Mouse (Mus musculus) kidney, postnatal 14 days (tissue): ENCODE results near the gene Hdac4.

ENCODE experiments used
- DNase-seq: peaks from one replicate; pipeline ENCODE4 v3.0.0; 2022; ENCODE audit warnings: mixed read lengths

Gene Hdac4

DNA sequence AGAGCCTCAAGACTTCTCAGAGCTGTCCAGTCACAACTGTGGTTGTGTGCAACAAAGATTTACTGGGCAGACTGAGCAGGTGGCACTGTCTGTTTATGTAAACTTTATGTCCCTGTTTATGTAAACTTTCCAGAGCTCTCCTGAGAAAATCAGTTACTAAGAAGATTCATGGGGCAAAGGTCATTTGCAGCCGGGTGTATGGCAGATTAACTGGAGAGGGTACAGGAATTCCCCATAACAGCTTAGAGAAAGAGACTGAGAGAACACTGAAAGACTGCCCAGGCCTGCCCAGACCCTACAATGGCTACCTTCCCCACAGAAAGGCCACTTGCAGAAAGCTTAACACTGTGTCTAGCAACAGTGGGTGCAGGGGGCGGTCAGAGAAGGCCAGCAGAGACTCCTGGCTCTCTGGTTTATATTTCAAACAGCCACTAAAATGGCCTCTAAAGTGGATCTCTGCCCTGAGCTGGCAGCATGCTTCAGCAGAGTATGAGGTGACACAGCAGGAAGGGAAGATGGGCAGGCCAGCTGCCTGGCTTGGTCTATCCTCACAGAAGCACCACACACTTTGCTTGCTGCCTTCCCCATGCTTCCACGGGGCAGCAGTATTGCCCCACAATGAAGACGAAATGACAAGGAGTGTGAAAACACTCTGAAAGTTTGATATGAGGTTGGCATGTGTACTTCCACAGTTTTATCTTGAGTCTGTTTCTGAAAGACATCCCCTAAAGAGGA, 179.4 kb downstream of the Hdac4 start:
- peak; percentile 44 for DNase-seq

GRCm38 (mm10) chr1:92015252-92015651, 180.2 kb downstream of the Hdac4 start:
- DNase-seq, result no peak

DNA sequence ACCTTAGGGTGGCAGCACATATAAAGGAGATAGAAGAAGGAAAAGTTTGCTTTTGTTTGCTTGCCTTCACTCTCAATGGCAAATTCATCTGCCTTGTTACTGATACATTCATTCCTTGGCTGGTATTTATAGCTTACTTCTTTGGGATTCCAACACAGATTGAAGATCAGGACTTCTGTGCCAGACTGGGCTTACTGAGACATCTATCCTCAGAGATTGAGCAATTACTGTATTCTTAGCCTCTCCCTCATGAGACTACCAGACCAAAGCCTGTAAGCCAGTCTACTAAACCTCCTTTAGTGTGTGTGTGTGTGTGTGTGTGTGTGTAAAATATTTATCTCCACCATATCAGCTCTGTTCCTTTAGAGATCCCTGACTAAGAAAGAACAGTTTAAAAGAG, 181.0 kb downstream of the Hdac4 start:
- no peak for DNase-seq

- DNase-seq, result no peak
Observed at GRCm38 (mm10) chr1:92006666-92007065, 188.8 kb downstream of the Hdac4 start.

- DNase-seq, result no peak
Observed at GRCm38 (mm10) chr1:92005617-92005940, 189.9 kb downstream of the Hdac4 start.

GRCm38 (mm10) chr1:92004906-92005616, 190.4 kb downstream of the Hdac4 start:
- peak; percentile 79 for DNase-seq

GRCm38 (mm10) chr1:92004122-92004521, 191.4 kb downstream of the Hdac4 start:
- DNase-seq, result no peak

DNA sequence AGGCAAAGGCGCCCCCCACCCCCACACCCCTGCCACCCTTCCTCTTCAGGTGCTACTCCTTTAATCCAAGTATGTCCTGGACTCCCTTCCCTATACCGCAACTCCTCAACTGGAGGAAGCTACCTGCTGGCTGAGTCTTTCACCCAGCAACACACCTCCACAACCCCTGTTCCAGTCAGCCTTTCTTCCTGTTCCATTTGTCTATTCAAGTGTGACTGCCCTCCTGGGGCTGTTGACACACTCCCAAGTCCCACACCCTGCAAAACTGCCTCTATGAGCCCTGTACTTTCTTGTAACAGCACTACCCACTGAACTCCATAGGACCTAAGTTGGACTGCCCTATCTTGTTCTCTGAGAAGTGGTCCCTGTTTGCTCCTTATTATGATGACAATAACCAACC, 195.3 kb downstream of the Hdac4 start:
- no peak for DNase-seq

- DNase-seq, result peak; percentile 55
Observed at GRCm38 (mm10) chr1:91993658-91994165, 201.8 kb downstream of the Hdac4 start.

- DNase-seq, result no peak
Observed at GRCm38 (mm10) chr1:91992652-91993051, 202.8 kb downstream of the Hdac4 start.

DNA sequence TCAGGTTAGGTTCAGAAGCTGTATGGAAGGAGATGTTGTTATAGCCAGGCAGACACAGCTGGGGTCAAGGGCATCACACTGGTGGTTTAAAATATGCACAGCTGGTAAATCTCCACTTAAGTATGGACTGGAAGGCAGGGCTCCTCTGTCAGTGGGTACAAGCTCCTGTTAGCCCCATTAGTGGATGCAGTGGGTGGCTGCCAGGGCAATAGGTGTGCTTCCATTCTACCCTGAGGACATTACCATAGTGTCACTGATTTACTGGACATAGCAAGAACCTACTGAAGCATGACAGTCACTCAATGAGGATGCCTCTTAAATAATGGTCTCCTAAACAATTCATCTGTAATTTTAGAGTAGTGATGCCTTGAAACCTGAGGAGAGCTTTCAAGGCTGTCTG, 203.9 kb downstream of the Hdac4 start:
- peak; percentile 39 for DNase-seq

DNA sequence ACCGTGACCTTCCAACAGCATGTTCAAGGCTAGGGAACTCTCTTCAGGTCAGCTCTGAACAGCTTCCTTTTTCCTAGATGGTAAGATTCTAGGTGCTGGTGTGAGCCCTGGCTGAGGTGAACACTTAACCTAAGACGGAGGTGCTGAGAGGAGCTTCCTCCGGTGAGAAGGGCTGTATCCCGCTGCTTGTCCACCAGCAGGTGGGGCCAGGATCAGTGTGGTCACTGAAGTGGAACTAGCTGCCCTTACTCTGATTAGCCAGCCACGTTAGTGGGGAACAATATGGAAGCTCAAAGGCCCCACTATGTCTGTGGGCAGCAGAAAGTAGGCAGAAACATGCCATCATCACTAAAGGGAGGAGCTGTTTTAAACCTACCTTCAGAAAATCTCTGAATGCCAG, 204.6 kb downstream of the Hdac4 start:
- DNase-seq, result peak; percentile 52

GRCm38 (mm10) chr1:91988866-91989265, 206.6 kb downstream of the Hdac4 start:
- DNase-seq, result peak; percentile 51

GRCm38 (mm10) chr1:91987431-91987830, 208.1 kb downstream of the Hdac4 start:
- DNase-seq, result no peak

DNA sequence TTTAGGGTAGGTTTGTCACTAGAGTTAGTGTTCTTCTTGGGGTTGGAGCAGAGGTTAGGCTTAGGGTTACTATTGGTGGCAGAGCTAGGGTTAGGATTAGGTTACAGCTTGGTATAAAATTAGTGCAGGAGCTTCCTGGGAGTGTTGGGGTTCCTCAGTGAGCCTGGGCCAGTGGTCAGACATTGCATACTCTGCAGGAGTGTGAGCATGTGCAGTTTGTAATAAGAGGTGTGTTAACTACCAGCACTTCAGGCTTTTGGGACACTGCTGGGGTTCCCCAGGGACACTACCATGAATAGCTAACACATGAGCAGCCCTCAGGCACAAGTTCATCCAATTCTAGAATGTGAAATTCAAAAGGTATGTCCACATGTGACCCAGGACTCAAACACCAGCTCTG, 209.7 kb downstream of the Hdac4 start:
- no peak for DNase-seq

DNA sequence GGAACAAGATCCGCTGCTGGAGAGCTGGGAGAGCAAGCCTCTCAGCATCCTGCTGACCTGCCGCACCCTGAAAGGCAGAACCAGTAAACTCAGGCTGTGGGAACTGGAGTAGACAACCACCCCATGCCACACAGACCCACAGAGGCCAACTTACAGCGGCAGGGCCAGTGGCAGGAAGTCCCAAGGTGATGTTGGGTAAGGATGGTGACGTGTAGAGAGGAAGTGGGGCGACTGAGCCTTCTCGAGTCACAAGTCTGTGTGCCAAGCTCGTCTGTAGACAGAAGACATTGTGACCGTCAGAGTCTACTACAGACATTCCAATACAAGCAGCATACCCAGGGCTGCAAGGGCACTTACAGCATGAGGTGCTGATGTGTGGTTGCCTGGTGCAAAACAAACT, 211.0 kb downstream of the Hdac4 start:
- no peak for DNase-seq

DNA sequence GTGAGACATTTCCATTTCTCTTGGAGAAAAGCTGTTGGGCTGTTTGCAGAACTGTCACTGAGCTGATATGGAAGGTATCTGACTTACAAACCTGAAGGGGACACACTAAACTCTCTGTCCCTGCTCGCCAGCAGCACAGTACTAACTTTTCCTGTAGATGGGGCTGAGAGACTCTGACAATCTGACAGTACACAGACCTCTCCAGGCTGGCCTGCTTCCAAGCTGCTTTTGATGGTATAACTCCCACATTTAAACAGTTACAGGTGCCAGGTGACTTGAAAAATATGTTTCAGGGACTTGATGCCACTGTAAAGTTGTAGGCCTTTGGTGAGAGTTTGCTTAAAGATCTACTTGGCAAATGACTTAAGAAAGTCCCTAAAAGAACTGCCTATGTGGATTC, 214.1 kb downstream of the Hdac4 start:
- DNase-seq, result peak; percentile 29

GRCm38 (mm10) chr1:91978443-91978842, 217.1 kb downstream of the Hdac4 start:
- no peak for DNase-seq

DNA sequence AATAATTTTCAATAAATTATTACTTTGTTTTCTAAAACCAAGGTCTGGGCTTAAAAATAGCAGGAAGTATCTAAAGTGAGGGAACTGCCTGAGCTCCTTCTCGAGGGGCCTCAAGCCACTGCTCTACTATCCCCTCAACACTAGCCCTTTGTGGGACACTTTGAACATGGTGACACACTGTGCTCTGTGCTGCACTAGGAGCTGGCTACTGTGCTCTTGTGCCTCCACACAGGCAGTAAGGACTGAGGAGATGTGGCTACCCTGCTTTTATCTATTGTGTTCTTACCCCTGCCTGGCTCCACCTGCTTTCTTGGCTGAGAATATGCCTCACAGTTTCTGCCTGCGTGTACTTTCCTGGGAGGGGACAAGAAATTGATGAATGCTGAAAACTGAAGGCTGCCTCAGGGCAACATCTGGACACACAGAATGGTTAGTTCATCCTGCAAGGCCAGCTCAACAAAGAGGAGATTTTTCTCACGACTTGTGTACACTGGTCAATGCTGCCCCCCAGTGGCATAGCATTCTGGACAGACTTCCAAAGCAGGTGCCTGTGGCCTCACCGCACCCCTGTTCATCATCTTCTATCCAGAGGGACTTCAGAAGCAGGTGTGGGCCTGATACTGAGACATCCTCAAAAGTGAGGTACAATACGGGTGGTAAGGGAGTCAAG, 226.7 kb downstream of the Hdac4 start:
- DNase-seq, result peak; percentile 60

DNA sequence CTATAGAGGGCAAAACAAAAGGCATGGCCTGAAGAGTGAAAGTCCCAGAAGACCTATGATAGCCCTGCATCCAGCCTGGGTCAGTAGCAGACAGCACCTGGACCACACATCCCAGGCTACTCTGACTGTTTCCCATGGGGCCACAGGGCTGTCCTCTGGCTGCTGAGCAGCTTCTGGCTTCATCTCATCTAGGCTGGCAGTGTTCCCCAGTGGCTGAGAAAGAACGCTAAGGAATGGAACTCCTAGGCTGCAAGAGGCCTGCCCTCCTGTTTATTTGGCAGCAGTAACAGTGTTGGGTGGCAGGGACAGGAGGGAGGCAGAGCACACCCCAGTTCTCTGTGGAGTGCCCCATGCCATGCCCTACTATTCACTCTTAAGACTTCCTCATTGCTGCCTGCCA, 228.5 kb downstream of the Hdac4 start:
- no peak for DNase-seq

- no peak for DNase-seq
Observed at GRCm38 (mm10) chr1:91964486-91965335, 230.8 kb downstream of the Hdac4 start.

- DNase-seq, result peak; percentile 76
Observed at GRCm38 (mm10) chr1:91962256-91962655, 233.2 kb downstream of the Hdac4 start.

DNA sequence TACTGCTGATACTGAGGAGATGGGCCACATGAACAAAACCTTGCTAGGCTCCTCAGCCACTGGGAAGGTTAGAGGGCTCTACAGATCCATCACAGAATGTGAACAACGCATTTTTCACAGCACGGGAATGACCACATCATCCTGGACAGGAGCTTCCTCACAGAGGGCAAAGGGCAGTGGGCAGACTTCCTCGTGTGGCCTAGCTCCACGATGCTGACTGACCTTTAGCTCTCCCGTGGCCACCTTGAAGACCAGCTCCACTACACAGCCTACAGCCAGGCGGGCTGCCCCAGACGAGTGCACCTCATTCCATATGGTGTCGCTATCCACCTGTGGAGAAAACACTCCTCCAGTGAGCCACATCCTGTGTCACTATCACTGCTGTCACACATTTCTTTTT, 234.3 kb downstream of the Hdac4 start:
- peak; percentile 73 for DNase-seq
